Mouse (Mus musculus) frontal cortex, postnatal 10 days (tissue): ENCODE measurements around the gene Inpp5f.
"Not testable (repeated sequence)": the region's sequence is repeated elsewhere in the genome, so short reads cannot be mapped to it uniquely, and the experiment has no call there.

Experiments used
- DNase-seq, 2 experiments: peaks; one replicate each; pipeline ENCODE4 v3.0.0; 2022; ENCODE audit warnings: low spot score in 2 of 2, mixed read lengths in 1 of 2

Gene Inpp5f

GRCm38 (mm10) chr7:128592118-128592935 is 18.8 kb upstream of the Inpp5f start:
- DNase-seq = peak; percentile 36 to 41

DNA sequence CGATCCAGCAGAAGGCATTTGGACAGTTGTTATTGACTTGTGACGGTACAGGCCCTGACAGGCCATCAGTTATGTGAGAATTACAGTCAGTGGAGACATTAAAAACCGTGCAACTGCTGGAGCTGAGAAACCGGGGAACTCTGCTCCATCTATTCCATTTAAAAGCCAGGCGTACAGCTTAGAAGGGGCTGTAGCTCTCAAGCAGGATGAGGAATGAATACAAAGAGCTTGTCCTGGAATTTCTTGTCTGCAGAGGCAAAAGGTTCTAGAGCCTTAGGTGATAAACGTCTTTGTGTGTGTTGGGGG is 18.2 kb upstream of the Inpp5f start:
- no peak for DNase-seq

- no peak for DNase-seq
Observed at GRCm38 (mm10) chr7:128596274-128596673, 14.9 kb upstream of the Inpp5f start.

DNA sequence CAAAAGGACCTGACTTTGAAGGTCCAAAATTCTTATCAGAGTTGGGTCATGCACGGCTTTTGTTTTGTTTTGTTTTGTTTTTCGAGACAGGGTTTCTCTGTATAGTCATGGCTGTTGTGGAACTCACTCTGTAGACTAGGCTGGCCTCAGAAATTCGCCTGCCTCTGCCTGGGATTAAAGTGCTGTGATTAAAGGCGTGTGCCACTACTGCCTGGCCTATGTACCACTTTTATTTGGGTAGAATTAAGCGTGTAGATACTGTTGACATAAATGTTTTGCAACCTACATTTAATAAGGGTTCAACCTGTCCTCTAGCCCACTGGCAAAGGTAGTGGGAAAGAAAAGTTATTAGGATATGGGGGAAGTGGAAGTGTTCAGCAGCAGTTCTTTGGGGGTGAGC is 12.1 kb upstream of the Inpp5f start:
- DNase-seq = no peak

DNA sequence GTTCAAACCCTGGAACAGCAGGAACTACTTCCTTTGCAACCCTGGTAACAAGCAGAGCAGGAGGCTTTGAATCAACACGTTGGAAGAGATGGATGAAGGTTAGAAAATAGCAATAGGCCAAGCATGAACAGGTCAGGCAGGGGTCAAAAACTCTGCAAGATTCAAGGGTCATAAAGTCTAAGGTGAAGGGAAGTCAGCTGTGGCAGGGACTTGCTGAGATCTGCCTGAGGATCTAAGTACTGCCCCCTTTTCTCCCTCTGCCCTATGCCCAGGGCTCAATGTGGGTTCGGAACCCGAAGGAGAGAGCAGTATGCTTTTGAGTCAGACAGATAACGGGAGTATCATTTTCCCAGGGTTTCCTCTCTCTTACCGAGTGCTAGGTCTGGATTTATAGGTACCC is 9.3 kb upstream of the Inpp5f start:
- DNase-seq = no peak

DNA sequence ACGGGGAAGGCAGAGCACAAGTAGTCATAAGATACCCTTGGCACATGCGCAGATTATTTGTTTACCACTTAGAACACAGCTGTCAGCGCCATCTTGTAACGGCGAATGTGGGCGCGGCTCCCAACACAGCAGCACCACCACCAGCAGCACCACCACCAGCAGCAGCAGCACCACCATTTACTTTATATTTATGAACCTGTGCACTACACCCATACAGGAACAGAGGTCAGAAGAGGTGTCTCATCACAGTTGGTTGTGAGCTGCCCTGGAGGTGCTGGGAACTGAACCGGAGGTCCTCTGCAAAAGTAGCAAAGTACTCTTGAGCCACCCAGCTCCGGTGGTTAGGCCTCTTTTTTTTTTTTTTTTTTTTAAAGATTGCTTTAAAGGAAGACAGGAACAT is 1.2 kb upstream of the Inpp5f start:
- not testable (repeated sequence) for DNase-seq

GRCm38 (mm10) chr7:128610490-128610889 is 638 bp upstream of the Inpp5f start:
- DNase-seq = no peak

- no peak for DNase-seq
Observed at GRCm38 (mm10) chr7:128611799-128612411, 777 bp downstream of the Inpp5f start.

- DNase-seq = no peak
Observed at GRCm38 (mm10) chr7:128612521-128613181, 1.5 kb downstream of the Inpp5f start.

GRCm38 (mm10) chr7:128613578-128613977 is 2.5 kb downstream of the Inpp5f start:
- no peak for DNase-seq

DNA sequence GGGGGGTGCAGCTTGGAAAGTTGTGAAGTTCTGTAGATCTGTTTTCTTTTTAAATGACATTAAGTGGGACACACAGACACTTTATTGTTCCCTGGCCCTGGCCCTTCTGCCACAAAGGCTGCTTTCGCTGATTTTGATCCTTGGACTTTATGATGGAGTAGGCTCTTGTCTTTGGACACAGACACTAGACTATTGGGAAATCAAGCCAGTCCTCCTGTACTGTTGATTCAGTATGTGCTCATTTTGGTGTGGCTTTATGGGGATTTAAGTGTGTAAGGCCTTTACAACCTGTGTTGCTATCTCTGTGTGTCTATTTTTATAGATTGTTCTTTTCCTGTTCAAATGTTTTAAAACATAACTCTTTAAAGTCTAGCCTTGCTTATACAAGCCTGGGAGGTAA is 6.5 kb downstream of the Inpp5f start:
- DNase-seq = no peak

GRCm38 (mm10) chr7:128620178-128620577 is 9.1 kb downstream of the Inpp5f start:
- no peak for DNase-seq

DNA sequence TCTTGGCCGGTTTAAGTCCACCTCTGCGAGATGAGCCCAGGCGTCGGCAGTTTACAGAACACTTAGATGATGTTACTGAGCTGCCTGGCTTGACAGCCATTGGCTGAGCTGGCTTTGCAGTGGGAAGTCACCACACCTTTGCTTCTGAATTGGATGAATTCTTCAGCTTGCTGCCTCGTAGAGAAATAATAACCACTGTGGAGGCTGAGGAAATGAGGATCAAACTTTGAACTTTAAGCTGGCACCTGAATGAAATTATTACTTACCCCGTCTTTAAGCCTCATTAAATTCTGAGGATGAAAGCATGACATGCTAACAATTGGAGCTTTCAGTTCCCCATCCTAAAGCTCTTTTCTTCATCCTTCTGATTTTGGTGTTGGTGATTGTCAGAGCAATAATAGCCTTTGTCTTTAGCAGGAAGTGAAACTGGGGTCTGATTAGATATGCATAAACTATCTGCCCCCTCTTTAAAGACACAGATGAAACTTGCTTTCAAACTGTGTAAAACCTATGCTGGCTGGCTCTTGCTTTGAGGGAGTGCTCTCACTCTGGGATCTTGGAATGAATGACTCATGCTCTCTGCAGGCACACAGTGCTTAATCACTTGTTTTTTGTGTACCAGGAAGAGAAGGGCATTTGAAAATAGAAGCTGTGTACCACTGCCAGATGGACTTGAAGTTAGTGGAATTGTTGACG is 11.3 kb downstream of the Inpp5f start:
- DNase-seq = no peak

DNA sequence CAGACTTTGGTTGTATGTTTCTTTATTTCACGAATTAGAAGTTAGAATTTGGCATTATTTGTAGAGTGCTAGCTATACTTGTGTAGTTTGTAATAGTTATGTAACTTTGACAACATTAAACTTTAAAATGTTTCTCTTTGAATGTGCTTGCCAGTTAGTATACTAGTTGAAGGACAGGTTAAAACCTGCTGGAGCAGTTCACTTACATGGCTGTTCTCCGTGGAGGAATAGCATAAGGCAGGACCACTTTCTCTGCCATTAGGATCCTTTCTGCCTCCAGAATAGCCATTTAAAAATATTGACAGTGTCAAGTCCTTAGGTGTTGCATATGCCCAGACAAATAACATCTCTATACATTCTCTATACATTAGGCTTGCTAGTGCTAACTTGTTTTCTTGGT is 11.9 kb downstream of the Inpp5f start:
- no peak for DNase-seq

DNA sequence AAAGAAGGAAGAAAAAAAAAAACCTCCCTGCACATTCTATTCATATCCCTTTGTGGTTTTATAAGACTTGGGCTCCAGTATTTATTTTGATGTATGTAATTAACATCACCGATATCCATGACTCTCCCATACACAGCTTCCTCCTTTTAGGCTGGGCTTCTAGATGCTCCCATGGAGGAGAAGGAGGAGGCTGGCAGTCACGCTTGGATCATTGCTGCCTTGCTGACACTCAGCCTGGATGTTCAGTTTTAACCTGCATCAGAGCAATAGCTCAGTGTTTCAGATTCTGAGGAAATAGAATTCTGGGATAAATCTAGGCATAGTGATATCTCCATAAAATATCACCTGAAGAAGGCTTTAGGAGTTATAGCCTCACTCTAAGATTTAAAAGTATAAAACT is 14.3 kb downstream of the Inpp5f start:
- DNase-seq = no peak

DNA sequence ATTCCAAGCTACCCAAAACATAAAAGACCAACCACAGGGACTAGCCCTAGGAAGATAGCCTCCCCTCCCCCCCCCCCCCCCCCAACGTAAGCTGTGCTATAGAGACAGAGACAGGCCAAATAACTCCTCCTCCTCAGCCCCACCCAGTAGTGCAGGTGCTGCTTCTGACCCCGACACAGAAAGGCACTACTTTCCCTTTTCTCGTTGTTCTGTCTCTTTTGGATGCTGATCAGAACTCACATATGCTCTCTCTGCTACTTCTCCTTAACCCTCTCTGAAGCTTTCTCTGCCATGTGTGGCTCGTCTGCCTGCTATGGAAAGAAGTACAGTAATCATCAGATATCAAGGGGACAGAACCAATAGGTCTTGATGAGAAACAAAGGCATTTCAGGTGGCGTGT is 15.5 kb downstream of the Inpp5f start:
- DNase-seq = no peak

DNA sequence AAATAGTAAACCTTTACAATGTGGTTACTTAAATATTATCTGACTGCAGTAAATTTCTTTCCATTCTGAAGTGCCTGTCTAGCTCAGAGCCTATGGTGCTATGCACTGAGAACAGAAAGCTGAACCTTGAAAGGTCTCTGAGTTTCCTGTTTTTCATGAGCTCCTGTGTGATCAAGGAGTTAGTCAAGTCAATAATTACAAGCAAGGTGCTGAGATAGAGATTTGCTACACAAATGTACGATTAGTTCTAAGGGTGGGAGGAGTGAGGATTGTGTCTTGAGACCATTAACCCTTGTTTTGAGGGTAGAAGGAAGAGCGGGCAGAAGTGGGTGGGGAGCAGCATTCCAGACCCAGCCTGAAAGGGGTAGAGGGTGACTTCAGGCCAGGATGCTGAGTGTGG is 16.1 kb downstream of the Inpp5f start:
- no peak for DNase-seq

DNA sequence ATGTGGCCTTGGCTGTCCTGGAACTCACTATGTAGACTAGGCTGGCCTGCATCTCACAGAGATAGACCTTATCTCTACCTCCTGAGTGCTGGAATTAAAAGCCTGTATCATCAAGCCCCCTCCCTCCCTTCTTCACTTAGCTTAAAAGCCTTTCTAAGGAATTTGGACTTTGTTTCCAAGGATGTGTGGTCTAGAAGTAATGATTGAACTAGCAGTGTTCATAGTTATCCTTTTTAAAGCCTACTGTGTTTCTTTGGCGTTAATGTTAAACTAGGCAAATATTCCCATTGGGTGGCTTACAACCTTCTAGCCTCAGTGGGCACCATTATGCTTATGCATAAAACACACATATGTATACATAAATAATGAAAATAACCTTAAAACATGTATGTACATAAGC is 16.6 kb downstream of the Inpp5f start:
- DNase-seq = no peak

DNA sequence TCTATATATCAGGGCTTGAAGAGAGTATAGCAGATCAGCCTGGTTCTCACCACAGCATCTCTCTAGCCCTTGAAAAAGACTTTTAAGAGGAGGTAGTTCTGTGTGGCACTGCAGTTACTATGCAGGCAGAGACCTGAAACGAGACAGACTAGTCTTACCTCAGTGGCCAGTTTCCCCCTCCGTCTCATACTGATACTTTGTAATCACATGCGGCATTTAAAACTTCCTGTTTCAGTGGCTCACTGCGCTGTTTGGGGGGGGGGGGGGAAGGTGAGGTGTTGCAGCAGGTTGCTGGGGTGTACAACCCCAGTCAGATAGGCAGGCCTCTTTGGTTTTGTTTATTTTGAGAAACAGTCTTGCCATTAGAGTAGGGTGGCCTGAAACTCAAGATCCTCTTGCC is 22.0 kb downstream of the Inpp5f start:
- DNase-seq = no peak

DNA sequence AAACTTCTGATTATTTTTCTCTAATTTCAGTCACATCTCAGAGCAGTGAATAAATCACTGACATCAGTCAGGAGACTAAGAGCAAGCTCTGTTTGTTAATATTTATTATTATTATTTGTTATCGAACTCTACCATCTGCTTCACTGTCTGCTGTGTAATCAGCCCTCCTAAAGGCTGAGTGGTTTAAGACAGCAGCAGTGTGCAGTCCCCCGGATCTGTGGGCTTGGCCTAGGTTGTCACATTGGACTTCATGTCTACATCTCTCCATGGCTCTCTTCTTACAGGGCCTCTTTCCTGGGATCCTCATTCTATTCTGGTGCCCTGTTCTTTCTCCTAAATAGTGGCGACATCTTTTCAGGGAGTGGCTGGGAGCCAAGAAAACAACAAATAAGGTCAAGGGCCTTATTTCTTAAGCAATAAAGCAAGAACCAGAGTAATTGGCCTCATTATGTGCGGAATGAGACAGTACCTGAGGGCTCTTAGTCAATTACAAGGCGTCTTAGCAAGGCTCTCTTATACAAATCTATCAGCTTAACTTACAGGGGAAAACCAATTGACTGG is 28.9 kb downstream of the Inpp5f start:
- no peak for DNase-seq

GRCm38 (mm10) chr7:128641571-128641970 is 30.4 kb downstream of the Inpp5f start:
- DNase-seq = no peak

- DNase-seq = no peak
Observed at GRCm38 (mm10) chr7:128642386-128642785, 31.3 kb downstream of the Inpp5f start.
